Mouse (Mus musculus): Measurements from ENCODE around the gene Scel. TPM values are rescaled to one million over a fixed set of nuclear protein-coding genes. Genes with fewer than 3 reads are reported as not detected.

Gene Scel
- polyA plus RNA-seq, 1 experiment from 2014 or later = 0.69 TPM

GRCm38 (mm10) chr14:103586662-103587061 is 73.5 kb downstream of the Scel start:
- Histone ChIP-seq H3K4me3 (ENCODE audit: low read depth, low read length) (no peak overlapping the region), H3K4me2 (ENCODE audit: low read depth, low read length) (no peak overlapping the region), H3K9ac (replicated peaks; ENCODE audit: low read length) (no peak overlapping the region), H3K36me3 (replicated peaks; ENCODE audit: control insufficient read depth, insufficient read depth, low read depth, low read length) (no peaks in the 10 kb centered on the region), H3K27ac (replicated peaks; ENCODE audit: low read depth, low read length) (no peak overlapping the region), H3K4me1 (ENCODE audit: control insufficient read depth, insufficient read depth, low read length) (no peaks in the 10 kb centered on the region), H3K9me3 (replicated peaks; ENCODE audit: control insufficient read depth, low read length) (no peaks in the 10 kb centered on the region), H3K27me3 (ENCODE audit: control insufficient read depth, insufficient read depth, low read length) (no peaks in the 10 kb centered on the region)
- WGBS = 72% methylated on average over 4 of the region's 4 CpGs
- DNase-seq (ENCODE audit: low spot score) (no peak), ATAC-seq (replicated peaks; ENCODE audit: insufficient number of reproducible peaks, low FRiP score, low TSS enrichment, low read depth) (no peak)

- H3K36me3 ChIP-seq (replicated peaks; ENCODE audit: control insufficient read depth, insufficient read depth, low read depth, low read length) = no peaks in the 10 kb centered on the region
- DNase-seq (ENCODE audit: low spot score) (no peak), ATAC-seq (replicated peaks; ENCODE audit: insufficient number of reproducible peaks, low FRiP score, low TSS enrichment, low read depth) (no peak)
- no peak overlapping the region for H3K4me2 ChIP-seq (ENCODE audit: low read depth, low read length)
- 77% methylated on average over 10 of the region's 10 CpGs for WGBS
- no peak overlapping the region for H3K27ac ChIP-seq (replicated peaks; ENCODE audit: low read depth, low read length)
- H3K4me1 ChIP-seq (ENCODE audit: control insufficient read depth, insufficient read depth, low read length) = no peaks in the 10 kb centered on the region
- H3K4me3 ChIP-seq (ENCODE audit: low read depth, low read length) = no peak overlapping the region
- H3K9ac ChIP-seq (replicated peaks; ENCODE audit: low read length) = no peak overlapping the region
- H3K27me3 ChIP-seq (ENCODE audit: control insufficient read depth, insufficient read depth, low read length) = no peaks in the 10 kb centered on the region
- no peaks in the 10 kb centered on the region for H3K9me3 ChIP-seq (replicated peaks; ENCODE audit: control insufficient read depth, low read length)
Measured at GRCm38 (mm10) chr14:103587208-103587900, 74.2 kb downstream of the Scel start.

- DNase-seq (ENCODE audit: low spot score) (no peak), ATAC-seq (replicated peaks; ENCODE audit: insufficient number of reproducible peaks, low FRiP score, low TSS enrichment, low read depth) (no peak)
- Histone ChIP-seq H3K9ac (replicated peaks; ENCODE audit: low read length) (no peak overlapping the region), H3K4me2 (ENCODE audit: low read depth, low read length) (no peak overlapping the region), H3K36me3 (replicated peaks; ENCODE audit: control insufficient read depth, insufficient read depth, low read depth, low read length) (no peaks in the 10 kb centered on the region), H3K4me1 (ENCODE audit: control insufficient read depth, insufficient read depth, low read length) (no peaks in the 10 kb centered on the region), H3K9me3 (replicated peaks; ENCODE audit: control insufficient read depth, low read length) (no peaks in the 10 kb centered on the region), H3K4me3 (ENCODE audit: low read depth, low read length) (no peak overlapping the region), H3K27ac (replicated peaks; ENCODE audit: low read depth, low read length) (no peak overlapping the region), H3K27me3 (ENCODE audit: control insufficient read depth, insufficient read depth, low read length) (no peaks in the 10 kb centered on the region)
- 79% methylated on average over 7 of the region's 7 CpGs for WGBS
Measured at GRCm38 (mm10) chr14:103589819-103590218, 76.7 kb downstream of the Scel start.

GRCm38 (mm10) chr14:103595870-103596269 is 82.7 kb downstream of the Scel start:
- Histone ChIP-seq H3K9ac (replicated peaks; ENCODE audit: low read length) (no peak overlapping the region), H3K4me3 (ENCODE audit: low read depth, low read length) (no peak overlapping the region), H3K9me3 (replicated peaks; ENCODE audit: control insufficient read depth, low read length) (no peaks in the 10 kb centered on the region), H3K4me2 (ENCODE audit: low read depth, low read length) (no peak overlapping the region), H3K27ac (replicated peaks; ENCODE audit: low read depth, low read length) (no peak overlapping the region), H3K27me3 (ENCODE audit: control insufficient read depth, insufficient read depth, low read length) (no peaks in the 10 kb centered on the region), H3K4me1 (ENCODE audit: control insufficient read depth, insufficient read depth, low read length) (no peaks in the 10 kb centered on the region), H3K36me3 (replicated peaks; ENCODE audit: control insufficient read depth, insufficient read depth, low read depth, low read length) (no peaks in the 10 kb centered on the region)
- ATAC-seq (replicated peaks; ENCODE audit: insufficient number of reproducible peaks, low FRiP score, low TSS enrichment, low read depth) = no peak
- WGBS = 69% methylated on average over 5 of the region's 5 CpGs
- no peak for DNase-seq (ENCODE audit: low spot score)

GRCm38 (mm10) chr14:103608063-103608462 is 94.9 kb downstream of the Scel start:
- no peaks in the 10 kb centered on the region for H3K36me3 ChIP-seq (replicated peaks; ENCODE audit: control insufficient read depth, insufficient read depth, low read depth, low read length)
- no peaks in the 10 kb centered on the region for H3K9me3 ChIP-seq (replicated peaks; ENCODE audit: control insufficient read depth, low read length)
- 87% methylated on average over 8 of the region's 8 CpGs for WGBS
- ATAC-seq (replicated peaks; ENCODE audit: insufficient number of reproducible peaks, low FRiP score, low TSS enrichment, low read depth) = no peak
- no peak overlapping the region for H3K27ac ChIP-seq (replicated peaks; ENCODE audit: low read depth, low read length)
- DNase-seq (ENCODE audit: low spot score) = no peak
- H3K4me2 ChIP-seq (ENCODE audit: low read depth, low read length) = no peak overlapping the region
- no peak overlapping the region for H3K9ac ChIP-seq (replicated peaks; ENCODE audit: low read length)
- H3K4me1 ChIP-seq (ENCODE audit: control insufficient read depth, insufficient read depth, low read length) = no peaks in the 10 kb centered on the region
- no peak overlapping the region for H3K4me3 ChIP-seq (ENCODE audit: low read depth, low read length)
- no peaks in the 10 kb centered on the region for H3K27me3 ChIP-seq (ENCODE audit: control insufficient read depth, insufficient read depth, low read length)

- no peaks in the 10 kb centered on the region for H3K36me3 ChIP-seq (replicated peaks; ENCODE audit: control insufficient read depth, insufficient read depth, low read depth, low read length)
- H3K4me1 ChIP-seq (ENCODE audit: control insufficient read depth, insufficient read depth, low read length) = no peaks in the 10 kb centered on the region
- WGBS = 91% methylated on average over 6 of the region's 6 CpGs
- H3K4me2 ChIP-seq (ENCODE audit: low read depth, low read length) = no peak overlapping the region
- no peak overlapping the region for H3K4me3 ChIP-seq (ENCODE audit: low read depth, low read length)
- H3K9me3 ChIP-seq (replicated peaks; ENCODE audit: control insufficient read depth, low read length) = no peaks in the 10 kb centered on the region
- ATAC-seq (replicated peaks; ENCODE audit: insufficient number of reproducible peaks, low FRiP score, low TSS enrichment, low read depth) = no peak
- no peak overlapping the region for H3K9ac ChIP-seq (replicated peaks; ENCODE audit: low read length)
- no peak overlapping the region for H3K27ac ChIP-seq (replicated peaks; ENCODE audit: low read depth, low read length)
- DNase-seq (ENCODE audit: low spot score) = no peak
- no peaks in the 10 kb centered on the region for H3K27me3 ChIP-seq (ENCODE audit: control insufficient read depth, insufficient read depth, low read length)
Measured at GRCm38 (mm10) chr14:103613573-103614271, 100.6 kb downstream of the Scel start.

- H3K4me1 ChIP-seq (ENCODE audit: control insufficient read depth, insufficient read depth, low read length) = no peaks in the 10 kb centered on the region
- ATAC-seq (replicated peaks; ENCODE audit: insufficient number of reproducible peaks, low FRiP score, low TSS enrichment, low read depth) (no peak), DNase-seq (ENCODE audit: low spot score) (no peak)
- no peaks in the 10 kb centered on the region for H3K36me3 ChIP-seq (replicated peaks; ENCODE audit: control insufficient read depth, insufficient read depth, low read depth, low read length)
- H3K27me3 ChIP-seq (ENCODE audit: control insufficient read depth, insufficient read depth, low read length) = no peaks in the 10 kb centered on the region
- H3K4me3 ChIP-seq (ENCODE audit: low read depth, low read length) = no peak overlapping the region
- H3K4me2 ChIP-seq (ENCODE audit: low read depth, low read length) = no peak overlapping the region
- WGBS = 93% methylated on average over 4 of the region's 4 CpGs
- no peaks in the 10 kb centered on the region for H3K9me3 ChIP-seq (replicated peaks; ENCODE audit: control insufficient read depth, low read length)
- no peak overlapping the region for H3K27ac ChIP-seq (replicated peaks; ENCODE audit: low read depth, low read length)
- no peak overlapping the region for H3K9ac ChIP-seq (replicated peaks; ENCODE audit: low read length)
Measured at GRCm38 (mm10) chr14:103614272-103614587, 101.1 kb downstream of the Scel start.

GRCm38 (mm10) chr14:103619756-103620155 is 106.6 kb downstream of the Scel start:
- 94% methylated on average over 4 of the region's 4 CpGs for WGBS
- DNase-seq (ENCODE audit: low spot score) = no peak
- Histone ChIP-seq H3K9ac (replicated peaks; ENCODE audit: low read length) (no peak overlapping the region), H3K4me2 (ENCODE audit: low read depth, low read length) (no peak overlapping the region), H3K9me3 (replicated peaks; ENCODE audit: control insufficient read depth, low read length) (no peaks in the 10 kb centered on the region), H3K36me3 (replicated peaks; ENCODE audit: control insufficient read depth, insufficient read depth, low read depth, low read length) (no peaks in the 10 kb centered on the region), H3K27me3 (ENCODE audit: control insufficient read depth, insufficient read depth, low read length) (no peaks in the 10 kb centered on the region), H3K27ac (replicated peaks; ENCODE audit: low read depth, low read length) (no peak overlapping the region), H3K4me3 (ENCODE audit: low read depth, low read length) (no peak overlapping the region), H3K4me1 (ENCODE audit: control insufficient read depth, insufficient read depth, low read length) (no peaks in the 10 kb centered on the region)
- ATAC-seq (replicated peaks; ENCODE audit: insufficient number of reproducible peaks, low FRiP score, low TSS enrichment, low read depth) = no peak

Measured in embryonic facial prominence, embryonic 11.5 days (tissue).